Mouse (Mus musculus): ENCODE measurements around the gene Olfr448. TPM values are rescaled to one million over a fixed set of nuclear protein-coding genes. Genes with fewer than 3 reads are reported as not detected.

Gene Olfr448
- not detected in 2 replicates for polyA plus RNA-seq (2016; fragmentation: Nextera tagmentation; extraction: Ambion mirVana)

DNA sequence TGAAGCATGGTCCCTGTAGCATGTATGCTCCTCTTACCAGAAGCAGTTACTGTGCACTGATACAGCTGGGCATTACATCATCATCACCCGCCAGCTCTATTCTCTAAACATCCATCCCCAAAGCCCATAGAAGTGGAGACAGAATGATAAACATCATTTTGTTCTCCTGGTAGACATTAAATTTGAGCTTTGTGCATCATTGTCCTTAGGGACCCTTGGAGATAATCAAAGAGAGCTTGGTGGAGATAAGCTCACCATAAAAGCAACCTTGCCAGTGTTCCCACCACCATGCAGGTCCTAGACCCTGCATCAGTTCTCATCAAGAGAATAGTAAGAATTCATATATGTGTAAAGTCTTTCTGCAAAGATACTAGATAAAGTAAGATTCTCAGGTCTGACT is at the start of gene Olfr448:
Gene Olfr448, plus strand, starts transcription at position 301 of the 400 bp plus-strand sequence.
- Histone ChIP-seq H3K27me3 (replicated peaks) (no peaks in the 10 kb centered on the region), H3K27ac (no peak within 1 kb of the TSS), H3K4me1 (no peaks in the 10 kb centered on the region), H3K36me3 (no peaks in the 10 kb centered on the region), H3K9me3 (replicated peaks) (no peaks in the 10 kb centered on the region), H3K9ac (no peak within 1 kb of the TSS), H3K4me2 (no peak within 1 kb of the TSS), H3K4me3 (no peak within 1 kb of the TSS)
- no peak for ATAC-seq
- WGBS (ENCODE audit: insufficient replicate concordance) = 71% methylated on average over 1 of the region's 1 CpGs

DNA sequence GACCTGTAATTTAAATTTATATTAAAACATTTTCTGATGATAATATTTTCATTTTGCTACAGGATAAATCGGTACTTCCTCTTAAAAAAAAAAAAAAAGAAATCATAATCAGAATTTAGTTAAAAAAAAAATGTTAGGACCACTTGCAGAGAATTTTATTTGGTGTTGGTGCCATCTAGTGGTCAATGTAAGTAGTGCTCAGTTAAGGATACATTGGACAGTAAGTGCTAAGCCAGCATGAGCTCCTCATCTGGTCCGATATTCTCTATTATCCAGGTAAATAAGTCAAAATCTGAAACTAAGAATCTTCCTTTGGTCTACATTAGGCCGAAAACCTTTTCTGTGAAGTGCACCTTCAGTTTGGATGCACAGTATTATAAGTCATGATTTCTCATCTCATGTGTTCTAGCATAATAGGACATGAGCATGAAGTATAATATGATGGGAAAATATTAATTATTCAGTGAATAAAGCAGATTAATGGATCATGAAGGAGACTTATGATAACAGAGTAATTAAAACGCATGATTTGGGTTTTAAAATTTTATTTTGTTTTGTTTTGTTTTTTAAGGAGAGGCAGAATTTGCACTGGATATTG is 29.9 kb upstream of the Olfr448 start:
- Histone ChIP-seq H3K27ac (no peak overlapping the region), H3K4me3 (no peak overlapping the region), H3K4me1 (no peaks in the 10 kb centered on the region), H3K27me3 (replicated peaks) (no peaks in the 10 kb centered on the region), H3K36me3 (no peaks in the 10 kb centered on the region), H3K9ac (no peak overlapping the region), H3K9me3 (replicated peaks) (no peaks in the 10 kb centered on the region), H3K4me2 (no peak overlapping the region)
- 8% methylated on average over 4 of the region's 4 CpGs for WGBS (ENCODE audit: insufficient replicate concordance)
- ATAC-seq = no peak

DNA sequence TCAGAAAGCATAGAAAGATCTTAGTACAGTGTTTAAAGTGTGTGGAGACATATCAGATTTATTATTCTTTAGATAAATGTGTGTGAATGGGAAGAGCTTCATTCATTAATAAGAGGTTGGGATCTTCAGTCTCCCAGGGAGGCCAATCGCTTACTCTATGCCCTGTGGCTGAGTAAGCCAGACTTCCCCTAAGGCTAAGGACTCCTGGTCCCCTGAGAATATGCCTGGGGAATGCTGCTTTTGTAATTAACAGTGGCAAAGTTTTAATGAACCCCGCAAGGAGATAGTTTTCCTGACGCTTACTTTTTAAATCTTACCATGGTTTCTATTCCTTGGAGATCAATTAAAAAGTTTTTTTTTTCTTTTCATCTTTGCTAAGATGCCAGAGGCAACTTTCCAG is 20.5 kb upstream of the Olfr448 start:
- no peak overlapping the region for H3K4me2 ChIP-seq
- no peaks in the 10 kb centered on the region for H3K36me3 ChIP-seq
- H3K27ac ChIP-seq = no peak overlapping the region
- ATAC-seq = no peak
- H3K4me3 ChIP-seq = no peak overlapping the region
- H3K4me1 ChIP-seq = no peaks in the 10 kb centered on the region
- H3K9me3 ChIP-seq (replicated peaks) = no peaks in the 10 kb centered on the region
- H3K9ac ChIP-seq = no peak overlapping the region
- WGBS (ENCODE audit: insufficient replicate concordance) = 76% methylated on average over 3 of the region's 3 CpGs
- H3K27me3 ChIP-seq (replicated peaks) = no peaks in the 10 kb centered on the region

DNA sequence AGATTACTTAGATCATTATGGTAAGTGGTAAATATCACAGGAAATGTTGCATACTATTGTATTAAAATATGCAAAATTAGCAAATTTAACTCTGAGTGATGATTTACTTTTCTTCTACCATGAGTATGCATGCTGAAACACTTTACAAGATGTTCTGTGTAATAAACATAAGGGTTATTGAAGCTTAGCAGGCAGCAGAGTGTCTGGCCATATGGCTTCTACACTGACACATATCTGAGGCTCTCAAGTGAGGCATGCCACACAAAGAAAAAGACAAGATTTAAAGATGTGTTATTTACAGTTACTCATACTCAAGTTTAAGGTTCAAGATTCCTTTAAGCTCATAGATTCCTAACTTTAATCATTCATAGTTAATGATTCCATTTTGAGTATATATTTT is 13.9 kb upstream of the Olfr448 start:
- Histone ChIP-seq H3K27me3 (replicated peaks) (no peaks in the 10 kb centered on the region), H3K27ac (no peak overlapping the region), H3K4me3 (no peak overlapping the region), H3K9ac (no peak overlapping the region), H3K9me3 (replicated peaks) (no peaks in the 10 kb centered on the region), H3K4me2 (no peak overlapping the region), H3K4me1 (no peaks in the 10 kb centered on the region), H3K36me3 (no peaks in the 10 kb centered on the region)
- no peak for ATAC-seq

DNA sequence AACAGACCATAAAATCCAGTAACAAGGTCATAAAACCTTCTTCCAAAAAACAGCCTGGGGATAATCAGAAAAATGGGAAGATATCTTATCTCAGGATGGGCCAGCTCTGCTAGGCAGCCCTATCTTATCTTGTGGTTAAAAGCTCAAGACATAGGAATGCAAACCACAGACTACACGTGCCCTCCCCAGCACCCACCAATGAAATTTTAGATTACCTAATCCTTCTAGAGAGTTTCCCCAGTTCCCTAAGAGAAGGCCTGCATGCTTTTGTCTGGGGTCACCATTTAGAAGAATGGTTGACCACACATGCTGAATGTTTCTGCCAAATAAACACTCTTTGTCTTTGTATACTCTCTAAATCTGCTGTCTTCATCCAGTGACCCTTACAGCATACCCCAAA is 10.1 kb downstream of the Olfr448 start:
- Histone ChIP-seq H3K9ac (no peak overlapping the region), H3K27ac (no peak overlapping the region), H3K4me2 (no peak overlapping the region), H3K4me1 (no peaks in the 10 kb centered on the region), H3K36me3 (no peaks in the 10 kb centered on the region), H3K4me3 (no peak overlapping the region), H3K27me3 (replicated peaks) (no peaks in the 10 kb centered on the region), H3K9me3 (replicated peaks) (no peaks in the 10 kb centered on the region)
- ATAC-seq = no peak
- WGBS (ENCODE audit: insufficient replicate concordance) = 8% methylated on average over 1 of the region's 1 CpGs

DNA sequence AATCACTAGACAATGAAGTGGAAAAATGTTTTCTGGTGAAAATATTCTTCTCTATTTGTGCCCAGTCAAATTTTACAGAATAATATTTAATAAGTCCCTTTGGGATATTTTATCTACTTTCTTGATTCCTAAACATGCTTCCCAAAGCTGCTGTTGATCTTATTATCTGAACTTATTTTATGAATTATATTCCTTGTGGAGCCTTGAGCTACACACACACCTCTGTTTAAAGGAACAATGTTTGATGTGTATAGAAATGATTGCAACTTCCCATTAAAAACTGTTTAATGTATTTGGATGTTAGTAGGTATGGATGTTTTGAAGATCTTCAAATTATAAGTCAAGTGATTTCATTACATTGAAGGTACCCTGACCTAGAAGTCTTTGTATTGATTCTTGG is 18.3 kb downstream of the Olfr448 start, which contains the start of gene Olfr447:
Gene Olfr447, plus strand, starts transcription at position 301 of the 400 bp plus-strand sequence.
- Histone ChIP-seq H3K27me3 (replicated peaks) (no peaks in the 10 kb centered on the region), H3K4me3 (no peak within 1 kb of the TSS), H3K4me2 (no peak within 1 kb of the TSS), H3K27ac (no peak within 1 kb of the TSS), H3K9ac (no peak within 1 kb of the TSS), H3K4me1 (no peaks in the 10 kb centered on the region), H3K9me3 (replicated peaks) (no peaks in the 10 kb centered on the region), H3K36me3 (no peaks in the 10 kb centered on the region)
- ATAC-seq = no peak

DNA sequence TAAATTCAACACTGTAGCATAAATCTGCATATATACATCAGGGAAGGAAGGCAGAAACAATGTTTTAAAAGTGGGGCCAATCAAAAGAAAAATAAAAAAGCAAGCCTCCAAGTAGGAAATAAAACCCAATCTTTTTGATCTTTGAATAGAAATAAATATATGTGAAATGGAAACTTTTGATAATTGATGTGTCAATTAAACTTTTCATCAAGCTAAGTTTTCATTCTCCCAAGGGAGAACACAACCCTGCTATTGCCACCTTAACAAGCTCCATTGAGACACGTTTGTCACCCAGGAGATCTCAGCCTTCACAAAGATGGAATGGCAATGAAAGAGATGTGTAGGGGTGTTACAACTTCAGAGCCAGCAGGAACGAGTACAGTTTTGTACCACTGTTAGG is 30.8 kb downstream of the Olfr448 start, which contains the start of gene Olfr446:
Gene Olfr446, plus strand, starts transcription at position 301 of the 400 bp plus-strand sequence.
- Histone ChIP-seq H3K4me3 (no peak within 1 kb of the TSS), H3K9ac (no peak within 1 kb of the TSS), H3K27ac (no peak within 1 kb of the TSS), H3K4me2 (no peak within 1 kb of the TSS), H3K36me3 (no peaks in the 10 kb centered on the region), H3K4me1 (no peaks in the 10 kb centered on the region), H3K27me3 (replicated peaks) (no peaks in the 10 kb centered on the region), H3K9me3 (replicated peaks) (no peaks in the 10 kb centered on the region)
- no peak for ATAC-seq
- WGBS (ENCODE audit: insufficient replicate concordance) = 42% methylated on average over 2 of the region's 2 CpGs

Other genes with a start within 250 kb of the Olfr448 start
- gene Tcaf2, start 245.2 kb upstream of the Olfr448 start, polyA plus RNA-seq (2016; fragmentation: Nextera tagmentation; extraction: Ambion mirVana) = 0.46 and 0.53 TPM in 2 replicates
- 10.1 and 10.2 TPM in 2 replicates for gene Tcaf1, start 180.4 kb upstream of the Olfr448 start, polyA plus RNA-seq (2016; fragmentation: Nextera tagmentation; extraction: Ambion mirVana)
- gene Olfr453, start 151.1 kb upstream of the Olfr448 start, polyA plus RNA-seq (2016; fragmentation: Nextera tagmentation; extraction: Ambion mirVana) = not detected in 2 replicates
- not detected in 2 replicates for gene Olfr38, start 134.0 kb upstream of the Olfr448 start, polyA plus RNA-seq (2016; fragmentation: Nextera tagmentation; extraction: Ambion mirVana)
- gene Olfr452, start 105.3 kb upstream of the Olfr448 start, polyA plus RNA-seq (2016; fragmentation: Nextera tagmentation; extraction: Ambion mirVana) = not detected in 2 replicates
- gene Olfr450, start 78.5 kb upstream of the Olfr448 start, polyA plus RNA-seq (2016; fragmentation: Nextera tagmentation; extraction: Ambion mirVana) = not detected in 2 replicates
- not detected in 2 replicates for gene Olfr449, start 56.1 kb upstream of the Olfr448 start, polyA plus RNA-seq (2016; fragmentation: Nextera tagmentation; extraction: Ambion mirVana)
- not detected in 2 replicates for gene Olfr447, start 18.4 kb downstream of the Olfr448 start, polyA plus RNA-seq (2016; fragmentation: Nextera tagmentation; extraction: Ambion mirVana)
- not detected in 2 replicates for gene Olfr446, start 30.9 kb downstream of the Olfr448 start, polyA plus RNA-seq (2016; fragmentation: Nextera tagmentation; extraction: Ambion mirVana)
- not detected in 2 replicates for gene Olfr444, start 58.6 kb downstream of the Olfr448 start, polyA plus RNA-seq (2016; fragmentation: Nextera tagmentation; extraction: Ambion mirVana)
- not detected in 2 replicates for gene Olfr441, start 215.9 kb downstream of the Olfr448 start, polyA plus RNA-seq (2016; fragmentation: Nextera tagmentation; extraction: Ambion mirVana)